Mouse (Mus musculus): ENCODE data around the gene Fbxo3.
A peak's percentile ranks its signal among the peaks of the same experiment; 100 is the strongest.
"Not testable (repeated sequence)": the region's sequence is repeated elsewhere in the genome, so short reads cannot be mapped to it uniquely, and the experiment has no call there.

Gene Fbxo3

DNA sequence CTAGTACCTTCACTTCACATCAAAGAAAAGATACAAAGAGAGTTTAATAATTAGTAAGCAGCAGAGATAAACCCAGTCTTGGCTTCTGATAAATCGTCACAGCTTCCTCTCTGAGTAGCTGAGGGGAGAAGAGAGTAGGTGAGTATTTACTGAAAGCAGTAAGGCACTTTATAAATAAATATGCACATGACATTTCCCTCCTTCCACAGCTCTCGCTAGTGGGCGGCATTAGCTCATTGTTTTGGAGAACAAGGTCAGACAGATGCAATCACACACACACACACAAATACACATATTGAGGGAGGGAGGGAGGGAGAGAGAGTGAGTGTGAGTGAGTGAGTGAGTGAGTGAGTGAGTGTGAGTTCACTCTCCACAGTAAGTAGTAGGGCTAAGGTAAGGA is 8.8 kb downstream of the Fbxo3 start:
- no peak for DNase-seq (ENCODE audit: low spot score)

DNA sequence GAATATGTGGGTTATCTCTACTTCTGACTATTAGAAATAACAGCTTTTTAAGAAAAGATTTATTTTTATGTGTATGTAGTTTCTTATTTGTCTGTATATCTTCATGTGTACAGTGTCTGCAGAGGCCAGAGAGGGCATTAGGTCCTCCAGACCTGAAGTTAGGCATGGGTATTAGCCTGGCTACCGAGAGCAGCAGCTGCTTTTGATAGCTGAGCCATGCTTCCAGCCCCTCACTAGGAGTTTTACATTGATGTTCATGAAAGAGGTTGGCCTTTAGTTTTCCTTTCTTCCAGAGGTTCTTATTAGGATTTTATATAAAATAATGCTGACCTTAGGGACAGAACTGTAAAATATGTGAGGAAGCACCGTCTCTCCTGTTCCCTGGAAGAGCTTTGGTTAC is 10.7 kb downstream of the Fbxo3 start:
- no peak for DNase-seq (ENCODE audit: low spot score)

DNA sequence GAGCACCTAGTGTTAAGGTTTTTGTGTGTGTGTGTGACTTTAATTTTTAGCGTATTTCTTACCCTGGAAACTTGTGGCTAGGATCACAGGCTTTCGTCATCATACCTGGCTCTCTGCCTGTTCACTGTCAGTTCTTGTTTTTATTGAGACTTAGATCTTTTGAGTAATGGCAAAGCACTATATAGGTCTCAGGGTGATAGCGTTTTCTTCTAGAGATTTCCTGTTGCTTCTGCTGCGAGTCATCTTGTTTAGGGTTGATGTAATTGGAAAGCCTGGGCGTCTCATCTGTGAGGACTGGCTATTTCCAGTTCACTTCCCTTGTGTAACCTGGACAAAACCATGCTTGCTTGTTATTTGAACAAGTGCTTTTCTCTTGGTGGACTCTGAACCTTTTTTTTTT is 14.1 kb downstream of the Fbxo3 start:
- peak; percentile 85 for DNase-seq (ENCODE audit: low spot score)

DNA sequence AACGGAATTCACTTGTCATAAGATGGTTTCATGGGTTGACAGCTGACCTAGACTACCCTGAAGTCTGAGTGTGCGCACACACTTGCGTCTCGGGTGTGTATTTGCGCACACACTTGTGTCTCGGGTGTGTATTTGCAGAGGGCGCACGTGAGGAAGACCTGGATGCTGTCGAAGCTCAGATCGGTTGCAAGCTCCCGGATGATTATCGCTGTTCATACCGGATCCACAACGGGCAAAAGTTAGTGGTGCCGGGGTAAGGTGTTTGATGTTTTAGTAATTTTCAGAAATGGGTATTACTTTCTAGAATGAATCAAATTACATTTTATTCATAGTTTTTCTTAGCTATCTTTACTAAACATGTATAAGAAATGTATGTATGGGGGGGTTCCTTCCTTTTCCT is 15.2 kb downstream of the Fbxo3 start:
- no peak for DNase-seq (ENCODE audit: low spot score)

DNA sequence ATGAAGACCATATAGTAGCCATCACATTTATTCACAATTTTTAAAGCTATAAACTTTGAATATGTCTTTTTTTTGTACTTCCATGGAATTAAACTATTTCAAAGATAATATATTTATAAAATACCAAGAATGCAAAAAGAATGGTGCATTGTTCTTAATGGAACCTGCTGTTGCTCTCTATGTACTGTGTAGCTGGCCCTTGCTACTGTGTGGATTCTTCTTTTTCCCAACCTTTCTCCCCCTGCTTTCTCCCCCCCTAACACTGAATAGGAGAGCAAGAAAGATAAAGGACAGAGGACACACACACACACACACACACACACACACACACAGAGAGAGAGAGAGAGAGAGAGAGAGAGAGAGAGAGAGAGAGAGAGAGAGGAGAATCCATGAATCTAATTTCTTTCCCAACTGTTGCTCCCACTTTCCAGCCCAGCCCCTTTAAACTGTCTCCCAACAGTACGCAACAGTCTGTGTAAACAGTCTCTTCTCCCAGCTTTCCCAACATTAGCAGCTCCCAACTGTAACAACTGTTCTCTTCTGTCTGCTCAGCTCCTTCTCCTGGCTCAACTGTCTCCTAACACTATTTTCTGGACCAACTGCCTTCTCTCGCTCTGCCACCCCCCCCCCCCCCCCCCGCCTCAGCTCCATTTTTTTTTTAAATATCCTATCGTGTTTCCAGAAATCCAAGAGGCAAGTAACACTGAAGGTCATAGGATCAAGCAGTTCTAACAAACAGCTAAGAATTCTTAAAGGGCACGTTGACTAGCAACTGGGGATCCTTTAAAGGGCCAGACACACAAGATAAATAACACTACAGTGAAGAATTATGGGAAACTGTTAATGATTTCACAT is 16.3 kb downstream of the Fbxo3 start:
- no peak for DNase-seq (ENCODE audit: low spot score)

DNA sequence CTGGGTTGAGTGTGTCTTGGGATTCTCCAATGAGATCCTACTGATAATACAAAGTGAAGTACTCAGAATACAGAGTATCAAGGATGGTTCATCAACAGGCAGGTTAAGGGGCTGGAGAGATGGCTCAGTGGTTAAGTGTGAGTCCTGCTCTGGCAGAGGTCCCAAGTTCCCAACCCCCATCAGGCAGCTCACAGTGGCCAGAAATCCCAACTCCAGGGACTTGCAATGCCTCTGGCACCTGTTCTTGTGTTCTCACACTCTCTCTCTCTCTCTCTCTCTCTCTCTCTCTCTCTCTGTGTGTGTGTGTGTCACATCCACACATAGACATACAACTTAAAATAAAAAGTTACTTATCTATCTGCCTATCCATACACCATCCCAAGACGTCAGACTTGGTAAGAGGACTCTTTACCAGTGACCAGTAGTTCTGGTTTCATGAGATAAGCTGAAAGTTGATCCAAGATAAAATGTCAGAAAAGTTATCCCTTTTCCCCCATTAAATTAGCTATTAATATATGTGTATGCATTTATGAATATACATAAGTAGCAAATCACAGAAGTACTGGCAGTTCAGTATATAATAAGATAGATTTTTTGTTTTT is 17.1 kb downstream of the Fbxo3 start:
- no peak for DNase-seq (ENCODE audit: low spot score)

DNA sequence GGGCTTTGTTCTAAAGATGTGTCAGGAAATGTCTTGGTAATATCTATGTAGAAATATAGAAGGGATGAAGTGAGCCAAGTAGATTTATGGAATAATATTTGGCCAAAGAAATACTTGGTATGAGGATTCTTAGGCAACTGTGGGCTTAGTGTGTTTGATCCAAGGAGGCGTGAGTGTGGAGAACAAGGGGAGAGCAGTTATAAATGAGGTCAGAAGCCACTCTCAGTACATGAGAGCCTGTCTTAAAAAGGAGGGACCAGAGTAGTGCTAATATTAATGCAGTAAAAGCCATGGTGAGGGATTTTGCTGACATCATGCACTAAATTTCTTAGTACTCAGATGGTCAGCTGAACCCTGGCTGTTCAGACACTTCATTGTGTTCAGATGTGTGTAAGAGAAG is 30.9 kb downstream of the Fbxo3 start:
- DNase-seq (ENCODE audit: low spot score): no peak

DNA sequence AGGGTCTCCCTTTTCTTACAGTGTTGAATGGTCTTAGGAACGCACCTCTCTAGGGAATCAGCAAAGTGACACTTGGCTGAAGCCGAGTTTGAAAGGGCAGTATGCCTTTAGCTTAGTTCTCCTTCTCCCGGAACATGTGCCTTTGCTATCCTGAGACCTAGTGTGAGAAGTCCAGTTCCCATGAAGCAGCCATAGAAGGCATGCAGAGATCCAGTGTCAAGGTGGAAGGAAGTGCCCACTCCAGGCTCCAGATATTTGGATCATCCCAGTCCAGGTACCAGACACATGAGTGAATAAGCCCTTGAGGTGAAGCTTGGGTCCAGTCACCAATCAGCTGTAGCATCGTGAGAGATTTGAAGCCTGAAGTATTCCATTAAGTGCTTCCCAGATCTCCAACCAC is 31.4 kb downstream of the Fbxo3 start:
- no peak for DNase-seq (ENCODE audit: low spot score)

DNA sequence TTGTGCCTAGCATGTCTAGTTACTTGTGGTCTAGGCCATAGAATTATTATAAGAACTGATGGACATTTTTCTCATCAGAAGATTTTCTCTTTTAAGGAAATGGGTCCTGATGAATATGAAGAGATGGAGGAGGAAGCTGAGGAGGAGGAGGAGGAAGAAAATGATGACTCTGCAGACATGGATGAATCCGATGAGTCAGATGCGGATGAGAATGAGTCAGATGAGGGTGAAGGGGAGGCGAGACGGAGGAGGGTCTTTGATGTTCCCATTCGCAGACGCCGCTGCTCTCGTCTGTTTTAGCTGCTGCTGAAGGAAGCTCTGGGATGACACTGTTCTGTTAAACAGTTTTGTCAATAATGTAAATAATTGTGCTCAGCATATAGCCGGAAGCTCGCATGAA is 32.3 kb downstream of the Fbxo3 start:
- no peak for DNase-seq (ENCODE audit: low spot score)

DNA sequence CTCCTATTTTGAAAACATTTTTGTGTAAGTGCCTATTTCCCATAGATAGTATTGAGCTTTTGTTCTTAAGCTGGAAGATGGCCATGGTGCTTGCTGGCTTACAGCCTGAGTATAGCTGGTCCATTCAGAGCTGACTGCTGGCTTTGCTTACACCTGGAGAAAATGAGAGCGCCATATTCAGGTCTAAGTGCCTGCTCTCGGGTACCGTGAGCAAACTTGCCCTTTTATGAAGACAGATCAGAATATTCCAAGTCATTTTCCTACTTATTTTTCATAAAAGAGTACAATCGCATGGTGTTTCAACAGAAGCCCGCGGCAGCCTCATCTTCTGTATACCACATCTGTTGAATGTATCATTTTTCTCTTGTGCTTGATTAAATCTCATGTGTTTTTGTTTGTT is 33.5 kb downstream of the Fbxo3 start:
- DNase-seq (ENCODE audit: low spot score): no peak

DNA sequence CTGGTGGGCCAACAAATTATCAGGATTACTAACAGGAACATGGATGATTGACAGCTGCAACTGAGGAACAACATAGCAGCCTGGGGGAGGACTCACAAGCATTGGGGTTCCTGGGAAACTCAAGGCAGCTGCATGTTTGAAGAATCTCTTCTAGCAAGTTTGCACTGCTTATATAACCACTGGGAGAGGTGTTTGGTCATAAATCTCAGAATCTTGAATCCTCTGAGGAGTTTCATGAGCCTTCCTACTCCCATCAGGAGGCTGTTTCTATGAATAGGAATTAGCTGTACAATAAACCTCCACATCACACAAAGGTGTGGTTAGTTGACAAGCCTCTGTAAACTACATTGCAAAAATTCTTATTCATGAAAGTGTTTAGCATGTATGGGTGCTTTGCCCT is 35.1 kb downstream of the Fbxo3 start:
- peak; percentile 38 for DNase-seq (ENCODE audit: low spot score)

DNA sequence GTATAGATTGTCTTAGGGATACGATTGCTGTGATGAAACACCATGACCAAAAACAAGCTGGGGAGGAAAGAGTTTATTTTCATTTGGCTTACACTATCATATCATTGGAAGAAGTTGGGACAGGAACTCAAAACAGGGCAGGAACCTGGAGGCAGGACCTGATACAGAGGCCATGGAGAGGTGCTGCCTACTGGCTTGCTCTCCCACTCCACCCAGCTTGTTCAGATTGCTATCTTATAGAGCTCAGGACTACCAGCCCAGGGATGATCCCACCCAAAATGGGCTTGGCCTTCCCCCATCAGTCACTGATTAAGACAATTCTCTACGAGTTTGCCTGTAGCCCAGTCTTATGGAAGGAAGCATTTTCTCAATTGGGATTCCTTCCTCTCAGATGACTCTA is 36.6 kb downstream of the Fbxo3 start:
- no peak for DNase-seq (ENCODE audit: low spot score)

DNA sequence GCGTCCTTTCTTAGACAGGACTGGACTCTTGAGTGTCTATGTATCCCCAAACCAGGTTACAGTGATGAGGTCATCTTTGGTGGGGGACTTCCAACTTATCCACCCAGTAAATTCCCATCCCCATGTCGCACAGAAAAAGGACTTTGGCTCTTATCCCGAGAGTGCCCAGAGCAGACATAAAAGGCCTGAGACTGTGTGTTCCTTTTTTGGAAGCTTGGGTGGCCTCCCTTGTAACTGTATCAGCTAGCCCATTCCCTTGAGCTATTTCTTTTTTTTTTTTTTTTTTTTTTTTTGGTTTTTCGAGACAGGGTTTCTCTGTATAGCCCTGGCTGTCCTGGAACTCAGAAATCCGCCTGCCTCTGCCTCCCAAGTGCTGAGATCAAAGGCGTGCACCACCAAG is 38.0 kb downstream of the Fbxo3 start, which contains the start of gene Gm10912:
Gene Gm10912, plus strand, starts transcription at position 301 of the 400 bp plus-strand sequence.
- DNase-seq (ENCODE audit: low spot score): not testable (repeated sequence)

DNA sequence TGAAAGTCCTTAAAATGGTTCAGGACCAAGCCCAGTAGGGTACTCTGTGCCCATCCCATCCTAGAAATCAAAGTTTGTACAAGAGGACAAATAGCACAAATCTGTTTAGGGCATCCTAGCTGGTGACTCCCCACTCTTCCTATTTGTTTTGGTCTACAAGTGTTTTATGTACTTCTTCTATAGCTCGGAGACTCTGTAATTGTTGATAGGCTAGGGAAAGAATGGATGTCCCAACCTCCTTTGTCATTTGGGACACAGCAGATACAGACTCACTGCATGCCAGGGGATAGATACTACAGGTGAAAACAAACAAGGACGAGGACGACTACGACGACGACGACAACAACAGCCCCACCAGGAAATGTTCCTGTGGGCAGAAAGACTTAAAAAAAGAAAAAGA is 40.9 kb downstream of the Fbxo3 start, which contains the start of gene Gm10799:
Gene Gm10799, minus strand, starts transcription at position 101 of the 400 bp plus-strand sequence.
- DNase-seq (ENCODE audit: low spot score): not testable (repeated sequence)

DNA sequence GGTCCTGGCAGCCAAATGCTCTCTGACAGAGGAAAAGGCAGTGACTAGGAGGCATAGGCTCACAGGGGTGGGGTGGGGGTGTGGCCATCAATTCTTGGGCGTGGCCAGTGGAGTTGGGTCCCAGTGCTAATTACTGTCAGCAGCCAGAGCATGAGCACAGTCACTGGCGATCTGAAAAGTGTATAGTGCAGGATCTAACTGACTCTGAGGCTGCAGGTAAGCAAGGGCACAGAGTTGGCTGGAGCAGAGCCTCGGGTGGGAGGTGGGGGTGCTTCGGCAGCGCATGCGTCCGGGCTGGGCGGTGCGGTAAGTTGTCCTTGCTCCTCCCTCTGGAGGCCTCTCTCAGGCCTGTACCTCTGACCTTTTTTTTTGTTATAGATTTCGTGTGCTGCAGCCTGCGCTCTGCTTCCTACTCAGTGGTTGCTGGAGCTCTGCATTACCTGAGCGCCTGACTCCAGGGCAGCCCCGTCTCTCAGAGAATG is 42.2 kb downstream of the Fbxo3 start, which contains the start of gene Cd59b:
Gene Cd59b, plus strand, starts transcription at position 146 of the 482 bp plus-strand sequence.
- no peak for DNase-seq (ENCODE audit: low spot score)

DNA sequence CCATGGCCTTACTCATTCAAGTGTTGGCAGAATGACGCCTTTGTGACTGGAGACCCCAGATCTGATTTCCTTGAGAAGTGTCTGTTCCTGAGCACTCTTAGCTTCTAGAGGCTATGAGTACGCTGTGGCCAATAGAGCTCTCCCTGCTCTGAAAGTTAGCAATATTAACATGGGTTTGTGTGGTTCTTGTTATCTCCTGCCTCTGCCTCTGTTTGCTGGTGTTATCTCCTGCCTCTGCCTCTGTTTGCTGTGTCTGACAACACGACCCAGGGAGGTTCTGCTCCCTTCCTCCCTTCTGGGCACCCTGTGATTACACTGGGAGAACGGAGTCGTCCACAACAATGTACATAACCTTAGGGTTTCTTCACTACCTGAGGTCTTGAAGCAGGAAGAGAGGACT is 50.8 kb downstream of the Fbxo3 start:
- DNase-seq (ENCODE audit: low spot score): not testable (repeated sequence)

DNA sequence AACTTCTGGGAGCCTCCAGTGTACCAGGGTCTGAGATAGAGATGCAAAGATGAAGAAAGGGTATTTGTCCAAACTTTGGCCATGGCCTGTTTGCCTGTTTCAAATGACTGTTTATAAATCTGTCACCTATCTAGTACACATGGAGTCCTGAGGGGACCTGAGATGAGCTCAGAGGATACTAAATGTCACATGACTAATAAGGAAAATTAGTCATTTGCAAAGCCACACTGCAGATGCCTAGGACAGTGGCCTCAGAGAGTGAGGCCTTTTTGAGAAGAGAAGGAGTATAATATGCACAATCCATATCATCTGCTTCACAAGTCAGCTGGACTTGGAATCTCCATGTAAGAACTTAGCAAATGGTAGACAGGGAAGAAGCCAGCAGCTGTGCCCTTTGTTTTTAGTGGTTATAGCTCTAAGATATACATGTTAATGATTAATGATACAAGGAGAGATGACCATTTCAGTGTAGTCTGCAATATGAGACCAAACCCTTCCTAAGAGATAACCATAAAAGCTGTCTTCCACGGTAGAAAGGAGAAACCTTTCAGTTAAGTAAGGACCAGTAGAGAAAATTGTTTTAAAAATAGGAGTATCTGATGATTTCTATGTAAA is 54.0 kb downstream of the Fbxo3 start:
- DNase-seq (ENCODE audit: low spot score): not testable (repeated sequence)

DNA sequence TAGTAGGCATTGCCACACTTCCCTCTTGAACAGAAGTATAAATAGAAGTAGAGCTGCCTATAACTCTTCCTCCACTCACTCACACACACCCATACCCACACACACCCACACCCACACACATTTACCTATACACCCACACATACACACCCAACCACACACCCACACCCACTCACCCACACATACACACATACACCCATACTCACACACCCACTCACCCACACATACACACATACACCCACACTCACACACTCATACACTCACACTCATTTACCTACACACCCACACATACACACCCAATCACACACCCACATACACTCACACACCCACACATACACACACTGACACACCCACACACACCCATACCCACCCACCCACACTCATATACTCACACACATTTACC is 55.0 kb downstream of the Fbxo3 start:
- DNase-seq (ENCODE audit: low spot score): no peak

DNA sequence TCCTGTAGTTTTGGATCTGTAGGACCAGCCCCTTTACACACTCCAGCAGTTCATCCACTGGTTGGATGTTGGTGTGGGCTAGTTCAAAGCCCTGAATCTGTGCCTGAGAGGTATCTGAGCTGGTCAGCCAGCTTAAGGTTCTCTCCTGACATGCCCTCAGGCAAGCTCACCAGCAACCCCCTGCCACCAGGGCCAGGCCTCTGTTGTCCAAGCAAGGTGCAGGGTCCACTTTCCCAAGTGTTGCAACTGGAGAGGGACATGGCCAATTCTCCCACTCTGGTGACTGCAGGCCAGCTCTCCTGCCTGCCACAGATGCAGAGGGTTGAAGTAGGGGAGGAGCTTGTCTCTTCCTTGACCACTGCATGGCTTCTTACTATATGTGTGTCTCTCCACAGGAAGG is 56.5 kb downstream of the Fbxo3 start:
- DNase-seq (ENCODE audit: low spot score): not testable (repeated sequence)

DNA sequence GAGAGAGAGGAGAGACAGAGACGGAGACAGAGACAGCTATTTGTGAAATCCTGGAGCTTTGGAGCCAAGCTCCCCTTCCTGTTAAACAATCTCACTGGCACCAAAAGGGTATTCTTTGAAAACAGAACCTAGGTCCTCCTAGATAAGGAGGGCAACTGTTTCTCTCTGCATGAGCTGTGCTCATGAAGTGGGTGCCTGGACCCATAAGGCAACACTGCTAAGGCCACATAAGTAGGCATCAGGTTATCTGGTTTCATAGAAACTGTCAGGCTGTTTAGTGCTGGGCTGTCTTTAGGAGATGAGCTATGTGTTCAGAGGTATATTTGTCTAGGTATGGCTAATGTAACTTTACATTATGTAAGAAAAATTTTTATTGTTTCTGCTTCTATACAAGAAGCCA is 60.0 kb downstream of the Fbxo3 start:
- DNase-seq (ENCODE audit: low spot score): not testable (repeated sequence)

DNA sequence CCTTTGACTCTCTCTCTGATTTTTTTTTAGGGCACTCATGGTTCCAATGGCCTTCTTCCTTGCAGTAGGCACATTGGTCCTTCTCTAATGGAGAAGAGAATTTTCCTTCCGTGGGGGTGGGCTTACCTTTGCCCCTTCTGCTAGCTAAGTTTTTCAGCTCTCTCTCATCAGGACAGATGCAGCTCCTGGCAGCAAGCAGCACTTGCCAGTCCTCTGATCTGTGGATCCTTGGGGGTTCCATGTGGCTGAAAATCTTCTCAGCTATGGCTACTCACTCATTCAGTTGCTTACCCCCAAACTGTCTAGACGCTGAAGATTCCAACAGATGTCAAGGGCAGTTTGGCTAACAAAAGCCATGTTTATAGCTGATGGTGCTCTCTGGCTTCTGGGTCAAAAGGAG is 65.8 kb downstream of the Fbxo3 start:
- no peak for DNase-seq (ENCODE audit: low spot score)

DNA sequence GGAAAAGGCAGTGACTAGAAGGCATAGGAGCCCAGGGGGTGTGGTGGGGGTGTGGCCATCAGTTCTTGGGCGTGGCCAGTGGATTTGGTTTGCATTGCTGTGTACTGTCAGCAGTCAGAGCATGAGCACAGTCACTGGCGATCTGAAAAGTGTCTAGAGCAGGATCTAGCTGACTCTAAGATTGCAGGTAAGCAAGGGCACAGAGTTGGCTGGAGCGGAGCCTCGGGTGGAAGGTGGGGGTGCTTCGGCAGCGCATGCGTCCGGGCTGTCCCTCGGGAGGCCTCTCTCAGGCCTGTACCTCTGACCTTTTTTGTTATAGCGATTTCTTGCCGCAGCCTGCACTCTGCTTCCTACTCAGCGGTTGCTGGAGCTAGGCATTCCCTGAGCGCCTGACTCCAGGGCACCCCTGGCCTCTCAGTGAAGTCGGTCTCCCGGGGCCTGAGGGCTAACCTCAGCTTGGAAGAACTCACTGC is 68.3 kb downstream of the Fbxo3 start, which contains the start of gene Cd59a:
Gene Cd59a, plus strand, starts transcription at position 61 of the 473 bp plus-strand sequence.
- DNase-seq (ENCODE audit: low spot score): peak; percentile 94

DNA sequence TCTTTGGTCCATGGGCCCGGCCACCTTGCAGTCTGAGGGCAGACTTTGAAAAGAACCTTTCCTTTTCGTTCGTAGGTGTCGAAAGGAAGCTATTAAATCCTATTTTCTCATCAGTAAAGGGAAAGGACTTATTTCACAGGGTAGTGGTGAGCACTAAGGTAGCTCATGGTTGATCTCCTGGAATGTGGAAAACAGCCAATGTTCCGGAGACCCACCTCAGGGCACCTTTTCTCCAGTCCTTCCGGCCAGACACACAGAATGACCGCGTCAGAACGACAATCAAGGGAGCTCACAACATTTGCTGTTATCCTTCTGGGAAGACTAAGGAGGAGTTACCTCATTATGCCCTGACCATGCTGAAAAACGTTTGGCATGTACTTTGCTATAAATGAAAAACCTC is 68.7 kb downstream of the Fbxo3 start:
- DNase-seq (ENCODE audit: low spot score): no peak

Data from adipocyte (in vitro differentiated cells).